Mouse (Mus musculus) MEL (cell line): Measurements from ENCODE around the gene Pid1. TPM values are rescaled to one million over a fixed set of nuclear protein-coding genes. Genes with fewer than 3 reads are reported as not detected.
"Not testable (repeated sequence)": the region's sequence is repeated elsewhere in the genome, so short reads cannot be mapped to it uniquely, and the experiment has no call there.

Experiments
- DNase-seq: peaks from one replicate; pipeline ENCODE4 v3.0.0; 2011; ENCODE audit warnings: low read depth, low spot score
- H3K27ac ChIP-seq: 2 replicates; pipeline ENCODE4 v1.5.1; 2012; ENCODE audit warnings: low read depth, mild to moderate bottlenecking, control low read depth, low read length, moderate library complexity; ENCODE audit not compliant: control insufficient read depth
- H3K27me3 ChIP-seq, 2 experiments: fragments of 150-350 bp in 1 of 2; sonication (generic) in 1 of 2; 2 replicates each; pipeline ENCODE4 v1.6.1; 2012; ENCODE audit warnings: low read length in 2 of 2, mild to moderate bottlenecking in 2 of 2, improper control_type of control experiment in 1 of 2, moderate library complexity in 1 of 2; ENCODE audit not compliant: insufficient read depth in 2 of 2, control insufficient read depth in 1 of 2
- H3K36me3 ChIP-seq, 2 experiments: 2 replicates each; pipeline ENCODE4 v1.6.1; 2012 to 2014; ENCODE audit warnings: low read length in 2 of 2, improper control_type of control experiment in 1 of 2, inconsistent platforms in 1 of 2, mild to moderate bottlenecking in 1 of 2; ENCODE audit not compliant: insufficient read depth in 2 of 2, control insufficient read depth in 1 of 2
- H3K4me1 ChIP-seq, 2 experiments: fragments of 150-350 bp in 1 of 2; sonication (generic) in 1 of 2; 2 replicates each; pipeline ENCODE4 v1.6.1; 2012; ENCODE audit warnings: low read length in 2 of 2, improper control_type of control experiment in 1 of 2, mild to moderate bottlenecking in 1 of 2; ENCODE audit not compliant: insufficient read depth in 2 of 2, control insufficient read depth in 1 of 2
- H3K4me3 ChIP-seq, 2 experiments: fragments of 150-350 bp in 1 of 2; sonication (generic) in 1 of 2; 2 replicates each; pipeline ENCODE4 v1.5.1; 2012; ENCODE audit warnings: low read depth in 2 of 2, low read length in 2 of 2, mild to moderate bottlenecking in 2 of 2, moderate library complexity in 2 of 2, control low read depth in 1 of 2, improper control_type of control experiment in 1 of 2; ENCODE audit not compliant: control insufficient read depth in 1 of 2, insufficient read depth in 1 of 2
- H3K79me2 ChIP-seq: 2 replicates; pipeline ENCODE4 v1.6.1; 2012; ENCODE audit warnings: mild to moderate bottlenecking, low read length, moderate library complexity; ENCODE audit not compliant: control insufficient read depth, poor library complexity, insufficient read depth
- H3K9ac ChIP-seq: 2 replicates; pipeline ENCODE4 v1.6.1; 2012; ENCODE audit warnings: low read depth, mild to moderate bottlenecking, control low read depth, low read length, moderate library complexity; ENCODE audit not compliant: control insufficient read depth, poor library complexity, severe bottlenecking
- H3K9me3 ChIP-seq: fragments of 150-350 bp; sonication (generic); replicated peaks from 2 replicates; pipeline ENCODE4 v1.6.1; 2012; ENCODE audit warnings: mild to moderate bottlenecking, low read length, improper control_type of control experiment, moderate library complexity; ENCODE audit not compliant: insufficient read depth
- CTCF ChIP-seq, 3 experiments: IDR thresholded peaks in 2 of 3; conservative IDR thresholded peaks in 1 of 3; 2 replicates each; pipeline ENCODE4 v1.5.1; 2011 to 2012; ENCODE audit warnings: low read length in 3 of 3, low read depth in 2 of 3, mild to moderate bottlenecking in 2 of 3, improper control_type of control experiment in 1 of 3, inconsistent platforms in 1 of 3, mixed read lengths in 1 of 3, moderate library complexity in 1 of 3; ENCODE audit not compliant: control insufficient read depth in 1 of 3, insufficient read depth in 1 of 3, poor library complexity in 1 of 3, severe bottlenecking in 1 of 3
- E2F4 ChIP-seq: IDR thresholded peaks from 2 replicates; pipeline ENCODE4 v1.6.1; 2011; ENCODE audit warnings: low read depth, low read length, improper control_type of control experiment, borderline replicate concordance
- ELF1 ChIP-seq: IDR thresholded peaks from 2 replicates; pipeline ENCODE4 v1.6.1; 2014; ENCODE audit warnings: low read depth, mild to moderate bottlenecking, inconsistent platforms, low read length, improper control_type of control experiment, moderate library complexity
- EP300 ChIP-seq, 2 experiments: IDR thresholded peaks; 2 replicates each; pipeline ENCODE4 v1.6.1; 2011; ENCODE audit warnings: improper control_type of control experiment in 2 of 2, low read length in 2 of 2, low read depth in 1 of 2, mild to moderate bottlenecking in 1 of 2
- MAZ ChIP-seq: IDR thresholded peaks from 2 replicates; pipeline ENCODE4 v1.6.1; 2012; ENCODE audit warnings: low read depth, mild to moderate bottlenecking, inconsistent platforms, low read length, improper control_type of control experiment
- MXI1 ChIP-seq: IDR thresholded peaks from 2 replicates; pipeline ENCODE4 v1.6.1; 2011; ENCODE audit warnings: mild to moderate bottlenecking, low read depth, low read length, improper control_type of control experiment
- MYC ChIP-seq: IDR thresholded peaks from 2 replicates; pipeline ENCODE4 v1.6.1; 2011; ENCODE audit warnings: low read depth, mild to moderate bottlenecking, low read length, improper control_type of control experiment, moderate library complexity
- RAD21 ChIP-seq: IDR thresholded peaks from 2 replicates; pipeline ENCODE4 v1.6.1; 2011; ENCODE audit warnings: mild to moderate bottlenecking, low read depth, low read length, improper control_type of control experiment
- SIN3A ChIP-seq: IDR thresholded peaks from 2 replicates; pipeline ENCODE4 v1.6.1; 2012; ENCODE audit warnings: low read length, improper control_type of control experiment, inconsistent platforms
- USF1 ChIP-seq: IDR thresholded peaks from 2 replicates; pipeline ENCODE4 v1.6.1; 2014; ENCODE audit warnings: low read depth, mild to moderate bottlenecking, inconsistent platforms, low read length, improper control_type of control experiment, moderate library complexity
- polyA plus RNA-seq, 2 experiments: library from polyadenylated mRNA; stranded (reverse) in 1 of 2; unstranded in 1 of 2; fragments of >175 nt in 1 of 2; fragments of >200 nt in 1 of 2; gene quantifications; 2 replicates each; pipeline versions ENCODE4 v1.2.1 to v1.2.4; 2012; ENCODE audit warnings: low replicate concordance in 2 of 2, low read depth in 1 of 2; ENCODE audit not compliant: insufficient read length in 2 of 2, insufficient read depth in 1 of 2, missing spikeins in 1 of 2
- total RNA-seq: library from RNA; depleted of rRNA; stranded (reverse); fragments of 300-350 nt; gene quantifications from 2 replicates; pipeline ENCODE4 v1.2.3, GENCODE M21; 2012

Gene Pid1
- total and polyA plus RNA-seq, 3 experiments: not detected

DNA sequence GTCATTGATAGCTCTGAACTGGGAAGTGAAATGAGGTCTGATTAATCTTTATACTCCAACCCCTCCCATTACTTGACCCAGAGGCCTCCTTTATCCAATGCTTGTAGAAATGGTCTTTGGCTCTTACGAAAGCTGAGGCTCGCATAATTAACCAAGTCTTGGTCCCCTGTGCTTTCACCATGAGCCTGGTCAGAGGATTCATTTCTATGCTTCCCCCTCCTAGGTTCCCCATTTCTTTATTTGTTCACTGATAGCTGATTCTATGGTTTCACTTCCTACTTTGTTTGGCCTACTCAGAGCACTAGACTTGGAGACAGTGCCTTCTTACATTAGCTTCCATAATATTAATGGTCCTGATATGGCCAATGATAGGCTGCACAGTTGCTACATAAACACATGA is 13.7 kb downstream of the Pid1 start:
- Histone ChIP-seq H3K9me3 (no peaks in the 10 kb centered on the region), H3K9ac (no peak overlapping the region), H3K36me3 (no peaks in the 10 kb centered on the region), H3K27me3 (no peaks in the 10 kb centered on the region), H3K4me3 (no peak overlapping the region), H3K79me2 (no peaks in the 10 kb centered on the region), H3K4me1 (no peaks in the 10 kb centered on the region), H3K27ac (no peak overlapping the region)
- DNase-seq: no peak
- TF ChIP-seq CTCF (IDR thresholded peaks at IDR 0.05 in 2 of 3, conservative IDR thresholded peaks at IDR 0.05 in 1 of 3; ENCODE audit: control insufficient read depth in 1 of 3, insufficient read depth in 1 of 3, low read depth in 2 of 3, low read length in 3 of 3, poor library complexity in 1 of 3, severe bottlenecking in 1 of 3) (no peak), MXI1 (no peak), MYC (no peak), EP300 (IDR thresholded peaks at IDR 0.05; ENCODE audit: low read depth in 1 of 2, low read length in 2 of 2) (no peak), E2F4 (no peak), ELF1 (no peak), RAD21 (no peak), MAZ (no peak)

DNA sequence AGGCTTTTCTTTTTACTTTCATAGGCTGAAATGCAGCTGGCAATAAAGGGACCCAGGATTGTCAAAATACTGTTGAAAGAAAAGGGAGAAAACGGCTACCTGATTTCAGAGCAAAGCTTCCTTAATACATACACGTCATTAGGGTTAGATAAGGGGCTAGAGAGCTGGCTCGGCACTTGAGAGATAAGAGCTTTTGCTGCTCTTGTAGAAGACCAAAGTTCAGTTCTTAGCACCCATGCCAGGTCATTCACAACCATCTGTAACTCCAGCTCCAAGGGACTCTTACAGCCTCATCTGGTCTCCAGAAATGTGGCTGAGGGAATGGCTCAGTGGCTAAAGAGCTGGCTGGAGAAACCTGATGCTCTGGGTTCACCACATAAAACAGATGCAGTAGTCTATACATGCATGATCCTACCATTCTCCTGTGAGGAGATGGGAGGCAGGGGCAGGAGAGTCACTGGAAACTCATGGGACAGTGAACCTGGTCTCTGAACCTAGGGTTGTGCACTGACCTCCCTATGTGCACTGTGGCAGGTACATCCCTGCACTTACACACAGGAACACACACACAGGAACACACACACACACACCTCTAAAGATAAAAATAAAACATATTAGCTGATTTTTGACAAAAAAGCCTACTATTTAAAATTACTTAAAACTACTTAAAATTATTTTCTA is 16.0 kb downstream of the Pid1 start:
- H3K79me2 ChIP-seq: no peaks in the 10 kb centered on the region
- no peaks in the 10 kb centered on the region for H3K27me3 ChIP-seq
- H3K4me1 ChIP-seq: no peaks in the 10 kb centered on the region
- TF ChIP-seq SIN3A (no peak), USF1 (no peak)
- no peaks in the 10 kb centered on the region for H3K9me3 ChIP-seq
- no peak for DNase-seq
- no peak overlapping the region for H3K4me3 ChIP-seq
- no peak overlapping the region for H3K9ac ChIP-seq
- H3K27ac ChIP-seq: no peak overlapping the region
- no peaks in the 10 kb centered on the region for H3K36me3 ChIP-seq

DNA sequence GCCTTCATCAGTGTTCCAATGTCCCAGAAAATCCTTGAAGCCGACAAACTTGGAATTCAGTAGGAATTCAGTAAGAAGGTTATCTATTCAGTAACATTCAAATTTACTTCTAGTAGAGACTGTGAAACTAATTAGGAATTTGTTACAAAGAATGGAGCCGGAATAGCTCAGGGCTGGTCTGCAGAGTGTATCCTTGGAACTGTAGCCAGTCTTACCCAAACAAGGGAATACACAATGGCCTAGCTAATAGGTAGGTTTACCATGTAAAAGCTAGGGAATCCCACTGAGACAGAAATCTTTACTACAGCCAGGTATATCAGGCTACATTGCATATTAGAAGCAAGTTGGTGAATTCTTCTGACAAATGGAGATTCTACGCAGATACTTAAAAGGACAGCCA is 31.2 kb downstream of the Pid1 start:
- H3K4me1 ChIP-seq, H3K9ac ChIP-seq, H3K27ac ChIP-seq, H3K4me3 ChIP-seq, H3K9me3 ChIP-seq, H3K27me3 ChIP-seq, H3K36me3 ChIP-seq, H3K79me2 ChIP-seq, DNase-seq: not testable (repeated sequence)

DNA sequence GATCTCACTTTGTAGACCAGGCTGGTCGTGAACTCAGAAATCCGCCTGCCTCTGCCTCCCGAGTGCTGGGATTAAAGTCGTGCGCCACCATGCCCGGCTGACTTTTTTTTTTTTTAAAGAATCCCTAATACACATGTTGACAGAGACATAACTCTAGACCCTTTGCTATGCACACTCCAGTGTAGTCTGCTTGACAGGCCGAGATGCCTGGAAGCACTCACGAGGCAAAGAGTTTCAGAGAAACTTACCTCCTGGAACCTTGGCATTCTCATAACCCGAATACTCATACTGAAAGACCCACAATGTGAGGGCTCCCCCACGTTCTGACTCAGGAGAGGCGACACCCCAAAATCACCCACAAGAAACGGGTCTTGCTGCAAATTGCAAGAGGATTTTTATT is 32.1 kb downstream of the Pid1 start:
- not testable (repeated sequence) for H3K36me3 ChIP-seq, H3K27ac ChIP-seq, H3K9ac ChIP-seq, H3K4me3 ChIP-seq, H3K27me3 ChIP-seq, DNase-seq, H3K9me3 ChIP-seq, H3K4me1 ChIP-seq, H3K79me2 ChIP-seq
